Mouse (Mus musculus) forebrain, postnatal 0 days (tissue): Measurements from ENCODE around the gene Tfip11. TPM values are rescaled to one million over a fixed set of nuclear protein-coding genes. Genes with fewer than 3 reads are reported as not detected.

ENCODE experiments used
- ATAC-seq: fragments of 200-750 bp; cut with Nextera tagmentation; 2 replicates; pipeline ENCODE4 v1.8.0; 2017; ENCODE audit warnings: mild to moderate bottlenecking, moderate library complexity
- DNase-seq: peaks from one replicate; pipeline ENCODE4 v3.0.0-alpha.2; 2015
- H3K27ac ChIP-seq: fragments of 300-500 bp; sonication (generic); 2 replicates; pipeline ENCODE4 v1.5.1; 2014; ENCODE audit warnings: low read depth, mild to moderate bottlenecking, antibody characterized with exemption, low read length, moderate library complexity, mixed read lengths
- H3K27me3 ChIP-seq: fragments of 300-500 bp; sonication (generic); 2 replicates; pipeline ENCODE4 v1.6.1; 2014; ENCODE audit warnings: mild to moderate bottlenecking, low read length, mixed read lengths; ENCODE audit not compliant: insufficient read depth
- H3K36me3 ChIP-seq: fragments of 300-500 bp; sonication (generic); 2 replicates; pipeline ENCODE4 v1.6.1; 2014; ENCODE audit warnings: mild to moderate bottlenecking, moderate library complexity; ENCODE audit not compliant: insufficient read depth
- H3K4me1 ChIP-seq: fragments of 300-500 bp; sonication (generic); 2 replicates; pipeline ENCODE4 v1.6.1; 2014; ENCODE audit warnings: antibody characterized with exemption; ENCODE audit not compliant: insufficient read depth
- H3K4me2 ChIP-seq: fragments of 300-500 bp; sonication (generic); 2 replicates; pipeline ENCODE4 v1.6.1; 2014; ENCODE audit warnings: low read depth, mild to moderate bottlenecking, moderate library complexity
- H3K4me3 ChIP-seq: fragments of 300-500 bp; sonication (generic); 2 replicates; pipeline ENCODE4 v1.5.1; 2014; ENCODE audit warnings: low read depth, low read length, mixed read lengths
- H3K9ac ChIP-seq: fragments of 300-500 bp; sonication (generic); 2 replicates; pipeline ENCODE4 v1.6.1; 2014; ENCODE audit warnings: mild to moderate bottlenecking
- H3K9me3 ChIP-seq: fragments of 300-500 bp; sonication (generic); 2 replicates; pipeline ENCODE4 v1.6.1; 2016; ENCODE audit warnings: low read length
- CTCF ChIP-seq: sonication (generic); IDR thresholded peaks from 2 replicates; pipeline ENCODE4 v1.5.1; 2016; ENCODE audit warnings: antibody characterized with exemption, control low read depth, low read depth
- WGBS: fragments of 180-500 bp; shearing (Covaris S2); extraction: QIAGEN DNeasy Blood & Tissue Kit; methylation state at CpG from one replicate; pipeline ENCODE4 v1.1.7; 2014; 5-methylcytosine and 5-hydroxymethylcytosine counted together
- polyA plus RNA-seq: library from polyadenylated mRNA; unstranded; fragments of >200 nt; fragmentation: Nextera tagmentation; extraction: Ambion mirVana; gene quantifications from 2 replicates; pipeline ENCODE4 v1.2.1, GENCODE M21; 2015
- total RNA-seq: library from RNA; depleted of rRNA; stranded (reverse); fragments of >200 nt; gene quantifications from 2 replicates; pipeline ENCODE4 v1.2.3, GENCODE M21; 2014

The Tfip11 gene
- total and polyA plus RNA-seq, 2 experiments from 2014 or later: 20.8 to 26.9 TPM

- no peak overlapping the region for H3K4me3 ChIP-seq
- no peaks in the 10 kb centered on the region for H3K4me1 ChIP-seq
- 85% methylated on average over 17 of the region's 17 CpGs for WGBS
- no peak for ATAC-seq
- no peaks in the 10 kb centered on the region for H3K36me3 ChIP-seq
- no peak overlapping the region for H3K4me2 ChIP-seq
- no peak for TF ChIP-seq CTCF
- no peak for DNase-seq
- H3K27ac ChIP-seq: no peak overlapping the region
- H3K9ac ChIP-seq: no peak overlapping the region
- H3K27me3 ChIP-seq: no peaks in the 10 kb centered on the region
- H3K9me3 ChIP-seq: no peaks in the 10 kb centered on the region
Observed at GRCm38 (mm10) chr5:112292343-112292980, 33.7 kb upstream of the Tfip11 start.

GRCm38 (mm10) chr5:112293800-112294199 lies 32.4 kb upstream of the Tfip11 start:
- no peak for TF ChIP-seq CTCF
- H3K36me3 ChIP-seq: no peaks in the 10 kb centered on the region
- ATAC-seq (no peak), DNase-seq (no peak)
- no peak overlapping the region for H3K4me3 ChIP-seq
- no peak overlapping the region for H3K9ac ChIP-seq
- H3K4me2 ChIP-seq: no peak overlapping the region
- H3K27me3 ChIP-seq: no peaks in the 10 kb centered on the region
- WGBS: 80% methylated on average over 2 of the region's 2 CpGs
- H3K4me1 ChIP-seq: no peaks in the 10 kb centered on the region
- no peak overlapping the region for H3K27ac ChIP-seq
- H3K9me3 ChIP-seq: no peaks in the 10 kb centered on the region

GRCm38 (mm10) chr5:112294696-112295095 lies 31.5 kb upstream of the Tfip11 start:
- Histone ChIP-seq H3K36me3 (no peaks in the 10 kb centered on the region), H3K4me3 (no peak overlapping the region), H3K9ac (no peak overlapping the region), H3K9me3 (no peaks in the 10 kb centered on the region), H3K27ac (no peak overlapping the region), H3K27me3 (no peaks in the 10 kb centered on the region), H3K4me2 (no peak overlapping the region), H3K4me1 (no peaks in the 10 kb centered on the region)
- 57% methylated on average over 4 of the region's 4 CpGs for WGBS
- no peak for TF ChIP-seq CTCF
- DNase-seq: no peak
- no peak for ATAC-seq

DNA sequence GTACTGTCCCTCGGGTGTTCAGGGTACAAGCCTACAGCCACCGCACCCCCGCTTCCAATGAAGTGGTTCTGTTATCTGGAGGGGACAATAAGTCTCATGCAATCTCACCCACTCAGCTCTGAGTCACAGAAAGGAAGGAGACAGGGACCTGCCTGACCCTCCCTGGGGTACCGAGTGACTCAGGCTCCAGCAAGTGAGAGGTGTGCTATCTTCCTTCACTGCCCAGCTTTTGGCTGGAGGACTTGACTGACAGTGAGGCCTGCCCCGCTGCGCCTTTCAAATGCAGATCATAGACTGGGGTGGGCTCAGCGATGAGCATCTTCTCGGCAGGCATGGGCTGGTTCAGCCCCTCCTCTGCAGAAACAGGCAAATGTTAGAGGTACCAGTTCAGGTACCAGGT lies 31.0 kb upstream of the Tfip11 start:
- no peak overlapping the region for H3K4me2 ChIP-seq
- H3K27me3 ChIP-seq: no peaks in the 10 kb centered on the region
- no peak overlapping the region for H3K27ac ChIP-seq
- H3K4me3 ChIP-seq: no peak overlapping the region
- H3K4me1 ChIP-seq: no peaks in the 10 kb centered on the region
- no peak for TF ChIP-seq CTCF
- 34% methylated on average over 8 of the region's 8 CpGs for WGBS
- H3K9me3 ChIP-seq: no peaks in the 10 kb centered on the region
- ATAC-seq: no peak
- H3K36me3 ChIP-seq: no peaks in the 10 kb centered on the region
- no peak for DNase-seq
- no peak overlapping the region for H3K9ac ChIP-seq

GRCm38 (mm10) chr5:112295564-112295963 lies 30.6 kb upstream of the Tfip11 start:
- TF ChIP-seq CTCF: no peak
- H3K9me3 ChIP-seq: no peaks in the 10 kb centered on the region
- H3K4me1 ChIP-seq: no peaks in the 10 kb centered on the region
- H3K27ac ChIP-seq: no peak overlapping the region
- H3K9ac ChIP-seq: no peak overlapping the region
- no peaks in the 10 kb centered on the region for H3K36me3 ChIP-seq
- DNase-seq (no peak), ATAC-seq (no peak)
- 61% methylated on average over 8 of the region's 8 CpGs for WGBS
- H3K27me3 ChIP-seq: no peaks in the 10 kb centered on the region
- H3K4me3 ChIP-seq: no peak overlapping the region
- H3K4me2 ChIP-seq: no peak overlapping the region

DNA sequence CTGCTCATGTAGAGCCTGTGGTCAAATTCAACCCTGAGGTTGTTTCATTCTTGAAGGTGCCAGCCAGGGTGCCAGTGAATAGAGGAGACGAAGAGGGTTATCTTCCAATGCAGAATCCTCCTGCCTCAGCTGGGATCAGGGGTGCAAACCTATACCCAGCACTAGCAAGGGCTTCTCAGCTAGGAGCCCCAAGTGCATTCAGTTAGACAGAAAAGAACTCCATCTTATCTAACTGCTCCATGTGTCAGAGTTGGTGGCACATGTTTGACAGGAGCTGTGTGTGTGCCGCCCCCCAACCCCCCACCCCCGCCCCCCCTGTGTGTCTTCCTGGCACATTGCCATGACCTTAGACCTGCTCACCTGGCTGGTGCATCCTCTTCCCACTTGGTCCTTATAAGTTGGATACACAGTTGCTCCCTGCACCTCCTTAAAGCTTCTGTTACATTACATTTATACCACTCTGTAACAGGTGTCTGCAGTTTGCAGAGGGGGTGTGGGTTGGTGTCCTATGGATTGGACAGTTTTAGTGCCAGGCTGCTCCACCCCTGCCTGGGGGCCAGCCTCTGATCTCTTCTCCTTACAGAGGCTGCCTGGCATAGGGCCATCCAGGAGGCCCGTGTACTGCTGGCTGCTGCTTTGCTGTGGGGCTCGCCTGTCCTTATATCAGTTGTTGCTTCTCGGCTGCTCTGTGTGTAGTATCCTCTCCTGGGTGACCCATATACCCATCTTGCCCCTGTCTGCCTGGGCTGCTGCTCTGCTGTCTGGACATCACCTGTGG lies 29.6 kb upstream of the Tfip11 start:
- WGBS: 61% methylated on average over 6 of the region's 6 CpGs
- ATAC-seq: no peak
- H3K27ac ChIP-seq: no peak overlapping the region
- TF ChIP-seq CTCF: no peak
- no peak overlapping the region for H3K9ac ChIP-seq
- no peaks in the 10 kb centered on the region for H3K27me3 ChIP-seq
- no peaks in the 10 kb centered on the region for H3K36me3 ChIP-seq
- no peak overlapping the region for H3K4me2 ChIP-seq
- H3K9me3 ChIP-seq: no peaks in the 10 kb centered on the region
- H3K4me3 ChIP-seq: no peak overlapping the region
- no peaks in the 10 kb centered on the region for H3K4me1 ChIP-seq
- no peak for DNase-seq

- Histone ChIP-seq H3K4me3 (no peak overlapping the region), H3K9me3 (no peaks in the 10 kb centered on the region), H3K27me3 (no peaks in the 10 kb centered on the region), H3K4me2 (no peak overlapping the region), H3K27ac (no peak overlapping the region), H3K4me1 (no peaks in the 10 kb centered on the region), H3K9ac (no peak overlapping the region), H3K36me3 (no peaks in the 10 kb centered on the region)
- no peak for DNase-seq
- 55% methylated on average over 2 of the region's 2 CpGs for whole genome bisulfite sequencing
- peak; percentile 69 for ATAC-seq
- TF ChIP-seq CTCF: no peak
Observed at GRCm38 (mm10) chr5:112297257-112297656, 28.9 kb upstream of the Tfip11 start.
